Mouse (Mus musculus) intestine, embryonic 16.5 days (tissue): Measurements from ENCODE around the gene Hip1. TPM values are rescaled to one million over a fixed set of nuclear protein-coding genes. Genes with fewer than 3 reads are reported as not detected.
"Not testable (repeated sequence)": the region's sequence is repeated elsewhere in the genome, so short reads cannot be mapped to it uniquely, and the experiment has no call there.

ENCODE experiments used
- ATAC-seq: fragments of 200-750 bp; cut with Nextera tagmentation; 2 replicates; pipeline ENCODE4 v1.8.0; 2017; ENCODE audit warnings: moderate TSS enrichment, moderate library complexity
- H3K27ac ChIP-seq: fragments of 300-500 bp; sonication (generic); 2 replicates; pipeline ENCODE4 v1.5.1; 2014; ENCODE audit warnings: mild to moderate bottlenecking, low read length
- H3K27me3 ChIP-seq: fragments of 300-500 bp; sonication (generic); replicated peaks from 2 replicates; pipeline ENCODE4 v1.6.1; 2014; ENCODE audit warnings: low read length, control low read depth, mixed read lengths; ENCODE audit not compliant: control insufficient read depth, insufficient read depth
- H3K36me3 ChIP-seq: fragments of 300-500 bp; sonication (generic); 2 replicates; pipeline ENCODE4 v1.6.1; 2014; ENCODE audit warnings: low read length, control low read depth; ENCODE audit not compliant: control insufficient read depth, insufficient read depth
- H3K4me1 ChIP-seq: fragments of 300-500 bp; sonication (generic); 2 replicates; pipeline ENCODE4 v1.6.1; 2014; ENCODE audit warnings: low read length, control low read depth, mixed read lengths; ENCODE audit not compliant: control insufficient read depth, insufficient read depth
- H3K4me2 ChIP-seq: fragments of 300-500 bp; sonication (generic); 2 replicates; pipeline ENCODE4 v1.6.1; 2014; ENCODE audit warnings: low read depth, low read length, control low read depth
- H3K4me3 ChIP-seq: fragments of 300-500 bp; sonication (generic); 2 replicates; pipeline ENCODE4 v1.5.1; 2014; ENCODE audit warnings: mild to moderate bottlenecking, low read length
- H3K9ac ChIP-seq: fragments of 300-500 bp; sonication (generic); 2 replicates; pipeline ENCODE4 v1.6.1; 2014; ENCODE audit warnings: low read depth, low read length
- H3K9me3 ChIP-seq: fragments of 300-500 bp; sonication (generic); 2 replicates; pipeline ENCODE4 v1.6.1; 2016; ENCODE audit warnings: low read length, control low read depth; ENCODE audit not compliant: control insufficient read depth
- WGBS: fragments of 180-500 bp; shearing (Covaris S2); extraction: QIAGEN DNeasy Blood & Tissue Kit; methylation state at CpG from one replicate; pipeline ENCODE4 v1.1.7; 2014; 5-methylcytosine and 5-hydroxymethylcytosine counted together
- polyA plus RNA-seq: library from polyadenylated mRNA; unstranded; fragments of >200 nt; fragmentation: Nextera tagmentation; extraction: Ambion mirVana; gene quantifications from 2 replicates; pipeline ENCODE4 v1.2.1, GENCODE M21; 2015

The Hip1 gene
- polyA plus RNA-seq, 1 experiment from 2014 or later: 15.0 TPM

DNA sequence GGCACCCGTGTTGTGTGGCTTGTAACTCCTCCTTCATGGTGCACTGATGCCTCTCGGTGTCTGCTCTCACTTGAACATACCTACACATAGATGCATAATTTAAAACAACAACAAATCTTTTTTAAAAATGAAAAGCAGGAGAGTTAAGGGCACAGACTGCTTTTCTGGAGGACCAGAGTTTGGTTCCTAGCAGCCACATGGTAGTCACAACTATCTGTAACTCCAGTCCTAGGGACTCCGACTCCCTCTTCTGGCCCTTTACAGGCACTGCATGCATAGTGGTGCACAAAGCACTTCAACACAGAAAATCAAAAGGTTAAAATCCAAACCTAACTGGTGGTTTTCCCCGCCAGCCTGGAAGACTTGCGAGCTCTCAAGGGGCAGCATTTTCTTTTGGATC is 171.3 kb downstream of the Hip1 start:
- 92% methylated on average over 5 of the region's 5 CpGs for WGBS
- peaks cover 7% of the 10 kb centered on the region for H3K4me1 ChIP-seq
- no peak overlapping the region for H3K4me3 ChIP-seq
- no peak overlapping the region for H3K27ac ChIP-seq
- H3K27me3 ChIP-seq: no peaks in the 10 kb centered on the region
- H3K4me2 ChIP-seq: no peak overlapping the region
- H3K36me3 ChIP-seq: peaks cover 35% of the 10 kb centered on the region
- no peak overlapping the region for H3K9ac ChIP-seq
- H3K9me3 ChIP-seq: no peaks in the 10 kb centered on the region
- ATAC-seq: no peak

DNA sequence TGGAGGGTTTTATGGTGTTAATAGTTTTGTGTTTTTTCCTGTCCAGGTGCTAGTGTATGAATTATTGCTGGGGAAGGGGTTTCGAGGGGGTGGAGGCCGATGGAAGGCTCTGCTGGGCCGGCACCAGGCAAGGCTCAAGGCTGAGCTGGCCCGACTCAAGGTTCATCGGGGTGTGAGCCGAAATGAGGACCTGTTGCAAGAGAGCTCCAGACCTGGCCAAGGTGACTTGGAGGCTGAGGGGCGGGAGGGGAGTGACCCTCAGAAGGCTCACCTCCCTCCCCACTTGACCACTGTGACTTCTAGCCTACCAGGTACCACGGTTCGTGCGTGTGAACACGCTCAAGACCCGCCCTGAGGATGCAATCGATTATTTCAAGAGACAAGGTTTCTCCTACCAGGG is 173.7 kb downstream of the Hip1 start:
- WGBS: 91% methylated on average over 13 of the region's 13 CpGs
- H3K9ac ChIP-seq: 0 out of 2 replicates have a peak overlapping the region, but pooled peaks have one; percentile 94
- H3K9me3 ChIP-seq: no peaks in the 10 kb centered on the region
- no peak overlapping the region for H3K27ac ChIP-seq
- ATAC-seq: no peak
- H3K27me3 ChIP-seq: no peaks in the 10 kb centered on the region
- peaks cover 7% of the 10 kb centered on the region for H3K4me1 ChIP-seq
- H3K4me2 ChIP-seq: no peak overlapping the region
- H3K36me3 ChIP-seq: peaks cover 20% of the 10 kb centered on the region
- no peak overlapping the region for H3K4me3 ChIP-seq

DNA sequence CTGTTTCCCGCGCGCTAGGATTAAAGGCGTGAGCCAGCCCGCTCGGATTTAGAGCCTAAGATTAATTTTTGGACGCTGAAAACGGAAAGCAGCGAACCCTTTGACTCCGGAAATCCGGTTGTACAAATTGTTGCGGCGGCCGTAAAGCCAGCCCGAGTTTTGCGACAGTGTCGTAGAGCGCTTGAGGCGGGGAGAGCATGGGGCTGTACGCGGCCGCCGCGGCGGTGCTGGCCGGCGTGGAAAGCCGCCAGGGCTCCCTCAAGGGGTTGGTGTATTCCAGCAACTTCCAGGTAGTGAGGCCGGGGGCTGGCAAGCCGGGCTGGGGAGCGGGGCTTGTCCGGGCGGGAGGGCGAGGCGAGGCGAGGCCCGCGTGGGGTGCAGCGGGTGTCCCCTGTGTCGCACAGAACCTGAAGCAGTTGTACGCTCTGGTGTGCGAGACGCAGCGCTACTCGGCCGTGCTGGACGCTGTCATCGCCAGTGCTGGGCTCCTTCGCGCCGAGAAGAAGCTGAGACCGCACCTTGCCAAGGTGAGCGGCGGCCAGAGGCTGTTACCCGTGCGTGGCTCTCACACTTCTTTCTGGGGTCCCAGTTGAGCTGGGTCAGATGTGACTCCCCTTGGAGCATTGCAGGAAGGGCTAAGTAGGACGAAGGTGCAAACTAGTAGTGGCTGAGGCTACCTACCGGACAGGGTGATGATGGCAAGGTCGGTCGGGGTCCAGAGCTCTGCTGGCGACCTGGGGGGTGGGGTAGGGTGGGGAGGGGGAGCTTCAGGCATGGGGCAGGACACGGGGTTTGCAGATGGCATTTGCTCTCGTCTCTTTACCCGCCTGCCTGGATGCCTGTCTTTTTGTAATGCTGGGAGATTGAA is 174.9 kb downstream of the Hip1 start, which contains the start of gene Nsun5:
TSS of gene Nsun5 (plus strand) at position 167 of the 868 bp plus-strand sequence.
- H3K9me3 ChIP-seq: no peaks in the 10 kb centered on the region
- peak within 1 kb of the TSS; percentile 95 for H3K4me3 ChIP-seq
- peaks cover 18% of the 10 kb centered on the region for H3K36me3 ChIP-seq
- H3K9ac ChIP-seq: peak within 1 kb of the TSS; percentile 94
- H3K4me1 ChIP-seq: peaks cover 7% of the 10 kb centered on the region
- peak within 1 kb of the TSS; percentile 71 for H3K27ac ChIP-seq
- ATAC-seq: peak; percentile 83
- under 1% methylated on average over 64 of the region's 64 CpGs for WGBS
- peak within 1 kb of the TSS; percentile 94 for H3K4me2 ChIP-seq
- no peaks in the 10 kb centered on the region for H3K27me3 ChIP-seq

DNA sequence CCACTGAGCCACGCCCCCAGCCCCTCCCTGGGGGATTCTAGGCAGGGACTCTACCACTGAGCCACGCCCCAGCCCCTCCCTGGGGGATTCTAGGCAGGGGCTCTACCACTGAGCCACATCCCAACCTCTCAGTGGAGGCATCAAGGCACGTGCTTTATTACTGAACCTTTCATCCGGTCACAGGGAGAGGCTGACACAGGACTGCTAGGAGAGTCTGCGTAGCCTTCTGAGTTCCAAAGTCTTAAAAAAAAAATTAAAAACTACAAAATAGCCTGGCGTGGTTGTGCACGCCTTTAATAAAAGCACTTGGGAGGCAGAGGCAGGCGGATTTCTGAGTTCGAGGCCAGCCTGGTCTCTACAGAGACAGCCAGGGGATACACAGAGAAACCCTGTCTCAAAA is 175.7 kb downstream of the Hip1 start:
- peak overlapping the region; percentile 94 for H3K9ac ChIP-seq
- H3K9me3 ChIP-seq, H3K4me1 ChIP-seq, ATAC-seq, H3K27ac ChIP-seq, H3K27me3 ChIP-seq: not testable (repeated sequence)
- H3K4me3 ChIP-seq: peak overlapping the region; percentile 95
- WGBS: 52% methylated on average over 9 of the region's 9 CpGs
- H3K36me3 ChIP-seq: peaks cover 11% of the 10 kb centered on the region
- H3K4me2 ChIP-seq: peak overlapping the region; percentile 58

DNA sequence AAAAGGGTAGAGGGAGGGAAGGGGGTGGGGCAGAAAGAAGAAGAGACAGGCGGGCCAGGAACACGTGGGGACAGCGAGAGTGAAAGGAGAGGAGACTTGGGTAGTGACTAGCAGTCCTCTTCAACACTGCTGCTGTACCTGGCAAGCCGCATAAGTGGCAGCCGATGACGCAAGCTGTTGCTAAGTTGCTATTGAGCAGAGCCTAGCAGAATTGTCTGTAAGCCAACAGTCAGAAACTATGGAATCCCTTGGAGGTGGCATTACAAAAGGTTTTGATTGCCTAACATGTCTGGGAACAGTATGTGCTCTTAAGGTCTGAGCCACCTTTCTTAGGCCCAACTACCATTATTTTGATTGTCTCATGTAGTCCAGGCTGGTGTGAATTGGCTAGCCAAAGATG is 176.6 kb downstream of the Hip1 start:
- H3K4me1 ChIP-seq: peaks cover 7% of the 10 kb centered on the region
- no peaks in the 10 kb centered on the region for H3K9me3 ChIP-seq
- peaks cover 3% of the 10 kb centered on the region; the same call in 1 of the 2 replicates for H3K36me3 ChIP-seq
- H3K27ac ChIP-seq: no peak overlapping the region
- H3K9ac ChIP-seq: no peak overlapping the region
- H3K27me3 ChIP-seq: no peaks in the 10 kb centered on the region
- H3K4me2 ChIP-seq: no peak overlapping the region
- WGBS: 87% methylated on average over 6 of the region's 6 CpGs
- no peak for ATAC-seq
- no peak overlapping the region for H3K4me3 ChIP-seq

DNA sequence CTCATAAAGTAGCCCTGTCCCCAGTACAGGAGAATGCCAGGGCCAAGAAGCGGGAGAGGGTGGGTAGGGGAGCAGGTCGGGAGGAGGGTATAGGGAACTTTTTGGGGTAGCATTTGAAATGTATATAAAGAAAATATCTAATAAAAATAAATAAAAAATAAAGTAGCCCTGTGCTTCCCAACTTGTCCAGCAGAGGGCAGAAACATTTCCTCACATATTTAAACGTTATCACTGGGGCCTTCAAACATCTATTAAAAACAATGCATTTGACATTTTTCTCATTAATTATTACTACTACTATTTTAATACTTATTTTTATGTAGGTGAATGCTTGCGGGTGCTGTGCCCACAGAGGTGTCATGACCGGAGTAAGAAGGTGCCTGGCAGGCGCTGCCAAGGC is 177.1 kb downstream of the Hip1 start:
- no peak overlapping the region for H3K4me2 ChIP-seq
- no peak overlapping the region for H3K4me3 ChIP-seq
- no peaks in the 10 kb centered on the region for H3K9me3 ChIP-seq
- no peak overlapping the region for H3K27ac ChIP-seq
- no peaks in the 10 kb centered on the region for H3K27me3 ChIP-seq
- H3K4me1 ChIP-seq: peaks cover 7% of the 10 kb centered on the region
- H3K9ac ChIP-seq: no peak overlapping the region
- H3K36me3 ChIP-seq: no peaks in the 10 kb centered on the region
- WGBS: 50% methylated on average over 6 of the region's 6 CpGs
- ATAC-seq: no peak

DNA sequence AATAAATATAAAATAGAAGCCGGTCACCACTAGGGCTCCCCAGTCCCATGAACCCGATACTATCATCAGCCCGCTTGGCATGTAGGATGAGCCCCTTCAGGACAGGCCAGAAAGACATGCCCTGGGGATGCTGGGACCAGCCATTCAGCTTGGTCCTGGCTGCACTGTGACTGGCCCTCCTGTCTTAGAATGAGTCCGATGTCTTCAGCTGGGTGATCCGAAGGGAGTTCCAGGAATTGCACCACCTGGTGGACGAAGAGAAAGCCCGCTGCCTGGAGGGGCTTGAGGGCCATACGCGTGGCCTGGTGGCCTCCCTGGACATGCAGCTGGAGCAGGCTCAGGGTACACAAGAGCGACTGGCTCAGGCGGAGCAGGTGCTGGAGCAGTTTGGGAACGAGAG is 181.4 kb downstream of the Hip1 start:
- no peaks in the 10 kb centered on the region for H3K27me3 ChIP-seq
- no peak for ATAC-seq
- H3K9ac ChIP-seq: no peak overlapping the region
- 27% methylated on average over 12 of the region's 12 CpGs for WGBS
- H3K4me2 ChIP-seq: no peak overlapping the region
- H3K36me3 ChIP-seq: no peaks in the 10 kb centered on the region
- no peaks in the 10 kb centered on the region for H3K9me3 ChIP-seq
- no peak overlapping the region for H3K4me3 ChIP-seq
- no peak overlapping the region for H3K27ac ChIP-seq
- no peaks in the 10 kb centered on the region for H3K4me1 ChIP-seq

DNA sequence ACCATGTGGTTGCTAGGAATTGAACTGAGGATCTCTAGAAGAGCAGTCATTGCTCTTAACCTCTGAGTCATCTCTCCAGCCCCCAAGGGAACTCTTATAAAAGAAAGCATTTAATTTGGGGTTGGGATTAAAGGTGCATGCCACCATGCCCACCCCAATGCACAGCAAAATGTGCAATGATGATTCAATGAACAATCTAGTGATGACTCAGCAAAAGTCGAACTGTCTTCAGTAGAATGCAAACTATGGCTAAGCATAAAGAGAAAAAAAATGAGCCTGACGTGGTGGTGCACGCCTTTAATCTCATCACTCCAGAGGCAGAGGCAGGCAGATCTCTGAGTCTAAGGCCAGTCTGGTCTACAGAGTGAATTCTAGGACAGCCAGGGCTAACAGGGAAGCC is 182.3 kb downstream of the Hip1 start:
- no peaks in the 10 kb centered on the region for H3K9me3 ChIP-seq
- no peaks in the 10 kb centered on the region for H3K4me1 ChIP-seq
- 89% methylated on average over 3 of the region's 3 CpGs for WGBS
- no peak overlapping the region for H3K27ac ChIP-seq
- no peak overlapping the region for H3K9ac ChIP-seq
- H3K4me2 ChIP-seq: no peak overlapping the region
- no peak overlapping the region for H3K4me3 ChIP-seq
- ATAC-seq: no peak
- H3K36me3 ChIP-seq: no peaks in the 10 kb centered on the region
- H3K27me3 ChIP-seq: no peaks in the 10 kb centered on the region

DNA sequence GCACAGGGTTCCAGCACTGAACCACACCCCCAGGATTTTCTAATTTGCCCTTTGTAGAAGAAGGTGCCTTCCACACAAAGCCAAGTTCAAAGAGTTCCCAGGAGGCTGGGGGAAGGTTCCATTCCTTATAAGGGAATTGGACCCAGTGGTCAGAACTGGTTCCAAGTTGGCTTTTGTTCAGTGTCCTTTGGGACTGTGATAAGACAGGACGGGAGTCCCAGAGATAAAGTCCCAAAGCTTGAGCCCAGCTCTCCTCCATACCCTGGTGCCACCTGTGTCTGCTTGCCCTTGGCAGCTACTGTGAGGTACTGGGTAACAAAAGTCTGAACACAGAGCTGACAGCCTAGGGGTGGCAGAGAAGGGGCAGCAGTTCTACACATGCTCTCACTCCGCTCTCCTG is 185.1 kb downstream of the Hip1 start:
- Histone ChIP-seq H3K4me1 (no peaks in the 10 kb centered on the region), H3K4me3 (no peak overlapping the region), H3K27ac (no peak overlapping the region), H3K4me2 (no peak overlapping the region), H3K36me3 (no peaks in the 10 kb centered on the region), H3K9me3 (no peaks in the 10 kb centered on the region), H3K27me3 (no peaks in the 10 kb centered on the region), H3K9ac (no peak overlapping the region)
- no peak for ATAC-seq
- WGBS: 78% methylated on average over 2 of the region's 2 CpGs
